Mouse (Mus musculus) stomach, embryonic 16.5 days (tissue): ENCODE results near the gene Ide. TPM values are rescaled to one million over a fixed set of nuclear protein-coding genes. Genes with fewer than 3 reads are reported as not detected.

ENCODE experiments used
- ATAC-seq: fragments of 200-750 bp; cut with Nextera tagmentation; 2 replicates; pipeline ENCODE4 v1.8.0; 2017; ENCODE audit warnings: moderate number of reproducible peaks, moderate TSS enrichment; ENCODE audit not compliant: insufficient read depth, low FRiP score
- H3K27ac ChIP-seq: fragments of 300-500 bp; sonication (generic); 2 replicates; pipeline ENCODE4 v1.5.1; 2014; ENCODE audit warnings: low read length
- H3K27me3 ChIP-seq: fragments of 300-500 bp; sonication (generic); 2 replicates; pipeline ENCODE4 v1.6.1; 2014; ENCODE audit warnings: low read length, control low read depth, mixed read lengths; ENCODE audit not compliant: control insufficient read depth, insufficient read depth
- H3K36me3 ChIP-seq: fragments of 300-500 bp; sonication (generic); 2 replicates; pipeline ENCODE4 v1.6.1; 2014; ENCODE audit warnings: low read length; ENCODE audit not compliant: control insufficient read depth, insufficient read depth
- H3K4me1 ChIP-seq: fragments of 300-500 bp; sonication (generic); 2 replicates; pipeline ENCODE4 v1.6.1; 2014; ENCODE audit warnings: low read length, control low read depth, mixed read lengths; ENCODE audit not compliant: control insufficient read depth, insufficient read depth
- H3K4me2 ChIP-seq: fragments of 300-500 bp; sonication (generic); 2 replicates; pipeline ENCODE4 v1.6.1; 2014; ENCODE audit warnings: low read depth, low read length, mixed read lengths
- H3K4me3 ChIP-seq: fragments of 300-500 bp; sonication (generic); replicated peaks from 2 replicates; pipeline ENCODE4 v1.5.1; 2014; ENCODE audit warnings: mild to moderate bottlenecking, low read length
- H3K9ac ChIP-seq: fragments of 300-500 bp; sonication (generic); 2 replicates; pipeline ENCODE4 v1.6.1; 2014; ENCODE audit warnings: low read length
- H3K9me3 ChIP-seq: fragments of 300-500 bp; sonication (generic); replicated peaks from 2 replicates; pipeline ENCODE4 v1.6.1; 2016; ENCODE audit warnings: low read length, control low read depth; ENCODE audit not compliant: control insufficient read depth
- WGBS: fragments of 180-500 bp; shearing (Covaris S2); extraction: QIAGEN DNeasy Blood & Tissue Kit; methylation state at CpG from one replicate; pipeline ENCODE4 v1.1.7; 2014; 5-methylcytosine and 5-hydroxymethylcytosine counted together
- polyA plus RNA-seq: library from polyadenylated mRNA; unstranded; fragments of >200 nt; fragmentation: Nextera tagmentation; extraction: Ambion mirVana; gene quantifications from 2 replicates; pipeline ENCODE4 v1.2.1, GENCODE M21; 2015

Ide gene
- polyA plus RNA-seq, 1 experiment from 2014 or later: 69.0 TPM

DNA sequence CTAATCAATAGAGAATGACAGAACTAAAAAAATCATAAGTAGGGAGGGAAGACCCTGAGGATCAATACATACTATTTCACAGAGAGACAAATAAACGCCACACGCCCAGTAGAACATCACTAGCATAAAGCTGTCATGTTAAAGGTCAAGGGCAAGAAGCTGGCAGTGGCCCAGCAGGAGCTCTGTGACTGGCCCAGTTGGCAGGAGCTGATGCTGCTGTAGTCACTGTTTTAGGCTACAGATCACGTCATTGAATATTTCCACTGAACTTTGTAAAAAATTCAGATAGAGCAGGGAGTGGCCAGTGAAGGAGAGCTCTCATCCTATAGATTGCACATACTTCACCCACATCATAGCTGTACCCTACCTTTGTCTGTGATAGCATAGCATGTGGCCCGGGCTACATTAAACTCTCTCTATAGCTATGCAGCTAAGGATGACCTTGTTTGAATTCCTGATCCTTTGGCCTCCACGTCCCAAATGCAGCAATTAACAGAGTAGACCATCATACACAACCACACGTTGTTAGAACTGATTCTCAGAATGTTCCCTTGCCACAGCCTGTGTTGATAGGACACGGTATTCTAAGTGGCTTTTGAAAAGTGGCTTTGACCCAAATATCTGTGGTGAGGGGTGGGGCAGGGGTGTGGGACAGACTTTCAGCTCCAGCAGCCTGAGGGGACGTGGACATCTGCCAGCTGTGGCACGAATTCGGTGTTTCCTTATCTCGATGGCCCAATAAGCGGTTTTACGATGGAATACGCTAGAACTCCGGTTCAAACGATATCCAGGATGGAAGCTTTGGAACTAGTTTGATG lies 16.6 kb downstream of the Ide start:
- ATAC-seq: no peak
- Histone ChIP-seq H3K4me1 (no peaks in the 10 kb centered on the region), H3K27ac (no peak overlapping the region), H3K4me3 (no peak overlapping the region), H3K36me3 (no peaks in the 10 kb centered on the region), H3K27me3 (no peaks in the 10 kb centered on the region), H3K9me3 (no peaks in the 10 kb centered on the region), H3K4me2 (no peak overlapping the region), H3K9ac (no peak overlapping the region)
- WGBS: 85% methylated on average over 16 of the region's 16 CpGs

DNA sequence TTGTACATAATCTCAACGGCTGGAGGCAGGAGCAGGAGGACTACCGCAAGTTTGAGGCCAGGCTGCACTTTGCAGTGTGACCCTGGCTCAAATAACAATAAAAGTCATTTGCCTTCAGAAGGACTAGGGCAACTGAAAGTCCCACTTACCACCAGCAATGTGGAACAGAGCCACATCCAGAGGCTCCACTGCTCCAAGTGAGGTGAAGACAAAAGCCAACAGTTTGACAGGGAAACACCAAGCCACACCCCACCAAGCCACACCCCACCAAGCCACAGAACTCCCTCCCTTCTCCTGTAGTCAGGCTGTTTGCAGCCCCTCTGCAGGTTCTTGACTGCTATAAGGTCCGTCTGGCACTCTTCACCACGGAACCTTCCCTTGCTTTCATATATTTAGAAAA lies 20.3 kb downstream of the Ide start:
- Histone ChIP-seq H3K27me3 (no peaks in the 10 kb centered on the region), H3K4me1 (no peaks in the 10 kb centered on the region), H3K4me2 (no peak overlapping the region), H3K4me3 (no peak overlapping the region), H3K36me3 (peaks cover 8% of the 10 kb centered on the region; the same call in 1 of the 2 replicates), H3K9ac (no peak overlapping the region), H3K27ac (no peak overlapping the region), H3K9me3 (no peaks in the 10 kb centered on the region)
- 77% methylated on average over 4 of the region's 4 CpGs for WGBS
- ATAC-seq: no peak

DNA sequence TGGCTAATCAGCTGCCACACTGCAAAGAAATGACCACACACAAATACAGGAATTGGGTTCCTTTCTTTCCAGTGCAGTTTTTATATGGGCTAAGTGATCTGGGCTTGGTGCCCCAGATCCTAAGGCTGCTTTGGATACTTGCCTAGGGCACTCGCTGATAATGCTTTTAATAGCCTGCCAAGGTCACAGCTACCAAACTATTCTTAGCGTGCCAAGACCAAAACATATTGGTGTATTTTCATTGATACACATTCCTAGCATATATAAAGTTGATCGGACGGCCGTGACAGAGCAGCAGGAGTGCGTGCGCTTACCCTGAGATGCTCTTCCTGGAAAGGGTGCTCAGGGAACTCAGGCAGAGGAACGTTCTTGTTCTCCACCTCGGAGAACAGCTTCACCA lies 22.6 kb downstream of the Ide start:
- H3K27me3 ChIP-seq: no peaks in the 10 kb centered on the region
- no peak overlapping the region for H3K9ac ChIP-seq
- WGBS: 88% methylated on average over 9 of the region's 9 CpGs
- ATAC-seq: no peak
- H3K36me3 ChIP-seq: peaks cover 12% of the 10 kb centered on the region
- H3K9me3 ChIP-seq: no peaks in the 10 kb centered on the region
- no peaks in the 10 kb centered on the region for H3K4me1 ChIP-seq
- no peak overlapping the region for H3K4me2 ChIP-seq
- H3K27ac ChIP-seq: no peak overlapping the region
- no peak overlapping the region for H3K4me3 ChIP-seq

DNA sequence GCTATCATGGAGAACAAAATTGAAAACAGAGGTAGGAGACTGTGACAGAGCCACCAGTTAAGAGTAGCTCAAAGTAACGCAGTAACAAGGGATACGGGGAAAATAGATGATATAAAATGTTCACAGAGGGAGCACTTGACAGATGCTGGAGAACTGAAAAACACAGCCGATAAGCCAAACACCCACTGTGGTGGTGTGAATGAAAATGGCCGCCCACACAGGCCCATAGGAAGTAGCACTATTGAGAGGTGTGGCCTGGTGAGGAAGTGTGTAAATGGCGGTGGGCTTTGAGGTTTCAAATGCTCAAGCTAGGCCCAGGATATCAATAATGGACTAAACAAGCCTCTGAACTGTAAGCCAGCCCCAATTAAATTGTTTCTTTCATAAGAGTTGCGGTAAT lies 26.2 kb downstream of the Ide start:
- Histone ChIP-seq H3K27ac (no peak overlapping the region), H3K4me1 (no peaks in the 10 kb centered on the region), H3K9me3 (no peaks in the 10 kb centered on the region), H3K36me3 (peaks cover 12% of the 10 kb centered on the region), H3K27me3 (no peaks in the 10 kb centered on the region), H3K4me2 (no peak overlapping the region), H3K4me3 (no peak overlapping the region), H3K9ac (no peak overlapping the region)
- no peak for ATAC-seq
- 92% methylated on average over 6 of the region's 6 CpGs for WGBS

DNA sequence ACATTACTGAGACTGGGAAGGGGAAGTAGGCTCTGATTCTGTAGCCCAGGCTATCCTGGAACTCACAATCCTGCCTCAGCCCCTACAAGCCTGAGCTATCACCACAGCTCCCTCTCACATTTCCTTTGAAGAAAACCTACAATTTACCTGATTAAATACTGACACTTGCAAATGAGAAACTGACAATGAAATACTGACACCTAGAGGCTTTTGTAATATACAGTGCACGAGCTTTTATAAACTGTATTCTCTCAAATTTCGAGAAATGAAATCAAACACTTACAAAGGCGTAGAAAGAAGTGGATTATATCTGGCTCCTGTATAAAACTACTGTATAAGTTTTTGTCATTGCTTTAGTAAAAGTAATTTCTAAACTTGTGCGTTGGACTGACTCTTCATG lies 27.5 kb downstream of the Ide start:
- no peak overlapping the region for H3K4me3 ChIP-seq
- H3K36me3 ChIP-seq: peaks cover 12% of the 10 kb centered on the region; the same call in 1 of the 2 replicates
- H3K9ac ChIP-seq: no peak overlapping the region
- H3K9me3 ChIP-seq: no peaks in the 10 kb centered on the region
- no peak overlapping the region for H3K27ac ChIP-seq
- ATAC-seq: no peak
- no peak overlapping the region for H3K4me2 ChIP-seq
- no peaks in the 10 kb centered on the region for H3K4me1 ChIP-seq
- WGBS: 73% methylated on average over 4 of the region's 4 CpGs
- H3K27me3 ChIP-seq: no peaks in the 10 kb centered on the region

DNA sequence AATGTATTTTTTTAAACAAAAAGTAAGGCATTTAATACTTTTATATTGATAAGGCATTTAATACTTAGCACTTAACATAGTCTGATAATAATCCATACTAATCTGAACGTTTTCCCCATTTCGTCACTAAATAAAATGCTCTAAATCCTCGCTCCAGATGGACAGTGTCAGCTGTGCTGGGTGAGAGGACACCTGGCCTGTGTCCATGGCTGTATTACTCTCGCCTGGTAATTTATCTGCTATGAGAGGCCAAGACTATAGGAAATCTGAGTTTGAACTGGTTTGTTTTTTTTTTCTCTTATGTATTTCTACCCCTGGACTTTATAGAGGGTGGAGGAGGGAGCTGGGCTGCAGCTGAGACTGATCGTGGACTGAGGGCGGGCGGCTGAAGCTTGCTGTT lies 28.7 kb downstream of the Ide start:
- Histone ChIP-seq H3K4me1 (no peaks in the 10 kb centered on the region), H3K27me3 (no peaks in the 10 kb centered on the region), H3K9ac (no peak overlapping the region), H3K36me3 (peaks cover 12% of the 10 kb centered on the region; the same call in 1 of the 2 replicates), H3K4me2 (no peak overlapping the region), H3K27ac (no peak overlapping the region), H3K9me3 (no peaks in the 10 kb centered on the region), H3K4me3 (no peak overlapping the region)
- ATAC-seq: no peak
- 63% methylated on average over 7 of the region's 7 CpGs for WGBS

DNA sequence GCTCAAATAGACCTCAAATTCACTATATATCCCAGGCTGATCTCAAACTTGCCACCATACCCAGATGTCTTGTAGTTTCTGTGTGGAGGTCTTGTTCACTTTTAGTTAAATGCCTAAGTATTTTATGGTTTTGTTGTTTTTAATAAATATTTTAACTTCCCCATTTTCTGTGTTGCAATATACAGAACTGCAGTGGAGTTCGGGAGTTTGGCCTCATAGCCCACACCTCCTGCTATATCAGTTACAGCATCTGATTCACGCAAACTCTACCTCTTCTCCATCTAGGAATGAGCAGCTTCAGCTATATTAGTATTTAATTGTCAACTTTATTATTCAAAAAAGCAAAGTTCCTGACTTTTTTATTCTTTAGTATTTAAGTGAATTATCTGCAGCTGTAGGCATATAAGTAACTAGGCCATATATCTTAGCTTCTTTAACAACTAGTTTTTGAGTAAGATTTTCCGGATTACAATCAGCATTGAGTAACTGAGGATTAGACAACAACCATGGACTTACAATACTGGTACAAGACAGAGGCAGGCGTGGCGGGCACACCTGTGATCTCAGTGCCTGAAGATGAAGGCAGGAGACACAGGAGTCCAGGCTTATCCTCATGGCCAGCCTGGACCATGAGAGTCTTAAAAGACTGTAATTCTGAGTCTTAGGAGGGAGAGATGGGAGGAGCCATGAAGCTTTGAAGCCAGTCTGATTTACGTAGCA lies 29.7 kb downstream of the Ide start:
- 87% methylated on average over 6 of the region's 6 CpGs for WGBS
- Histone ChIP-seq H3K27me3 (no peaks in the 10 kb centered on the region), H3K4me3 (no peak overlapping the region), H3K4me1 (no peaks in the 10 kb centered on the region), H3K9ac (no peak overlapping the region), H3K36me3 (peaks cover 5% of the 10 kb centered on the region; the same call in 1 of the 2 replicates), H3K4me2 (no peak overlapping the region), H3K27ac (no peak overlapping the region), H3K9me3 (no peaks in the 10 kb centered on the region)
- no peak for ATAC-seq

DNA sequence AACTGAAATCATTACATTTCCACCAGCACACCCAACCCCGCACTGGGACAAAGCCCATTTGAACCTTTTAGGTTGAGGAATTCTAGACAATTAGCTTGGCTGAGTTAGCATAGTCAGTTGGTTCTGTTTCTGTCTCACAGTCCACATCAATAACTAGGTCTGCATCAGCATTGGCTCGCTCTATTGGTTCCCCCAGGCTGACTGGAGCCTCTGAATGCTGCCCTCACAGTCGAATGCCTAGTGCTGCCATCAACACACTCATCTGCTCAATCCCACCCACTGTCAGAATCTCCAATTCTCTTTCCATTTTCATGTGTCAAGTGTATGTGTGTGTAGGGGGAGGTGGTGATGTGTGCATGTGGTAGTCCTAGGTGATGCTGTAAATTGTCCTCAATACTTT lies 31.5 kb downstream of the Ide start:
- WGBS: 87% methylated on average over 3 of the region's 3 CpGs
- Histone ChIP-seq H3K4me1 (no peaks in the 10 kb centered on the region), H3K4me2 (no peak overlapping the region)

DNA sequence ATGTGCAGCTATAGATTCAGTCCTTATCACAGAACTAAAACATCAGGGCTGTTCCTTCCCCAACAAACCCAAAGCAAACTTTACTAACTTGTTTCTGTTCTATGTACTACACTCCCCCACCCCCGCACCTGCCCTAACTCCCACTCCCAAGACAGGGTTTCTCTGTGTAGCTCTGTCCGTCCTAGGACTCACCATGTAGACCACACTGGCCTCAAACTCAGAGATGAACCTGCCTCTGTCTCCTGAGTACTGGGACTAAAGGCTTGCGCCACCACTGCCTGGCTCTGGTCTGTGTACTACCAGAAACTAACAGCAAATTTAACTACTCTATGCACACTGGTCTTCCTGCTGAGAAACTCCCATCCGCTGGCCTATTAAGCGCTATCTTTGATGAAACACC lies 32.8 kb downstream of the Ide start:
- Histone ChIP-seq H3K4me3 (no peak overlapping the region), H3K36me3 (no peaks in the 10 kb centered on the region), H3K27me3 (no peaks in the 10 kb centered on the region), H3K27ac (no peak overlapping the region), H3K9ac (no peak overlapping the region), H3K4me1 (no peaks in the 10 kb centered on the region), H3K4me2 (no peak overlapping the region), H3K9me3 (no peaks in the 10 kb centered on the region)
- WGBS: 92% methylated on average over 5 of the region's 5 CpGs
- ATAC-seq: no peak

More for the DNA sequence above, 31.5 kb downstream of the Ide start:
- no peaks in the 10 kb centered on the region for H3K27me3 ChIP-seq
- H3K9me3 ChIP-seq: no peaks in the 10 kb centered on the region
- no peak overlapping the region for H3K4me3 ChIP-seq
- no peak for ATAC-seq
- no peak overlapping the region for H3K27ac ChIP-seq
- no peaks in the 10 kb centered on the region for H3K36me3 ChIP-seq
- H3K9ac ChIP-seq: no peak overlapping the region
